Mouse (Mus musculus) intestine, embryonic 14.5 days (tissue): ENCODE data around the gene Donson. TPM values are rescaled to one million over a fixed set of nuclear protein-coding genes. Genes with fewer than 3 reads are reported as not detected.

Source experiments
- ATAC-seq: fragments of 200-750 bp; cut with Nextera tagmentation; replicated peaks from 2 replicates; pipeline ENCODE4 v1.8.0; 2017; ENCODE audit warnings: low read depth, moderate number of reproducible peaks, moderate TSS enrichment, moderate library complexity; ENCODE audit not compliant: low FRiP score, low TSS enrichment
- DNase-seq: peaks from one replicate; pipeline ENCODE4 v3.0.0-alpha.2; 2018; ENCODE audit warnings: low spot score
- H3K27ac ChIP-seq: fragments of 300-500 bp; sonication (generic); 2 replicates; pipeline ENCODE4 v1.5.1; 2014; ENCODE audit warnings: low read depth, mild to moderate bottlenecking, control low read depth
- H3K27me3 ChIP-seq: fragments of 300-500 bp; sonication (generic); replicated peaks from 2 replicates; pipeline ENCODE4 v1.6.1; 2014; ENCODE audit warnings: low read length, control low read depth; ENCODE audit not compliant: control insufficient read depth, insufficient read depth
- H3K36me3 ChIP-seq: fragments of 300-500 bp; sonication (generic); 2 replicates; pipeline ENCODE4 v1.6.1; 2014; ENCODE audit warnings: low read length, control low read depth; ENCODE audit not compliant: control insufficient read depth, insufficient read depth
- H3K4me1 ChIP-seq: fragments of 300-500 bp; sonication (generic); replicated peaks from 2 replicates; pipeline ENCODE4 v1.6.1; 2014; ENCODE audit warnings: low read length, control low read depth, mixed read lengths; ENCODE audit not compliant: control insufficient read depth, insufficient read depth
- H3K4me2 ChIP-seq: fragments of 300-500 bp; sonication (generic); 2 replicates; pipeline ENCODE4 v1.6.1; 2014; ENCODE audit warnings: low read length
- H3K4me3 ChIP-seq: fragments of 300-500 bp; sonication (generic); 2 replicates; pipeline ENCODE4 v1.5.1; 2014; ENCODE audit warnings: low read depth, low read length, control low read depth, mixed read lengths
- H3K9ac ChIP-seq: fragments of 300-500 bp; sonication (generic); 2 replicates; pipeline ENCODE4 v1.6.1; 2014; ENCODE audit warnings: mild to moderate bottlenecking, low read length
- H3K9me3 ChIP-seq: fragments of 300-500 bp; sonication (generic); 2 replicates; pipeline ENCODE4 v1.6.1; 2016; ENCODE audit warnings: low read length, control low read depth; ENCODE audit not compliant: control insufficient read depth
- WGBS: fragments of 180-500 bp; shearing (Covaris S2); extraction: QIAGEN DNeasy Blood & Tissue Kit; methylation state at CpG from one replicate; pipeline ENCODE4 v1.1.7; 2014; 5-methylcytosine and 5-hydroxymethylcytosine counted together
- polyA plus RNA-seq: library from polyadenylated mRNA; unstranded; fragments of >200 nt; fragmentation: Nextera tagmentation; extraction: Ambion mirVana; gene quantifications from 2 replicates; pipeline ENCODE4 v1.2.1, GENCODE M21; 2014

Gene Donson
- polyA plus RNA-seq, 1 experiment from 2014 or later, result 24.7 TPM

- DNase-seq (peak; percentile 65), ATAC-seq (peak; percentile 40)
- peaks cover 45% of the 10 kb centered on the region for H3K36me3 ChIP-seq
- no peak overlapping the region for H3K4me2 ChIP-seq
- no peak overlapping the region for H3K4me3 ChIP-seq
- peak overlapping the region; percentile 38; the same call in 1 of the 2 replicates for H3K27ac ChIP-seq
- no peak overlapping the region for H3K9ac ChIP-seq
- 38% methylated on average over 13 of the region's 13 CpGs for WGBS
- H3K9me3 ChIP-seq, result no peaks in the 10 kb centered on the region
- H3K4me1 ChIP-seq, result peaks cover 12% of the 10 kb centered on the region; the same call in 1 of the 2 replicates
- no peaks in the 10 kb centered on the region for H3K27me3 ChIP-seq
Observed at GRCm38 (mm10) chr16:91701908-91702307, 13.3 kb upstream of the Donson start.

GRCm38 (mm10) chr16:91698995-91699394 is 10.4 kb upstream of the Donson start:
- 93% methylated on average over 1 of the region's 1 CpGs for WGBS

GRCm38 (mm10) chr16:91695108-91695755 is 6.7 kb upstream of the Donson start:
- H3K9ac ChIP-seq, result no peak overlapping the region
- 0 out of 2 replicates have a peak, but pooled peaks have one; percentile 21 for ATAC-seq
- no peak overlapping the region for H3K4me2 ChIP-seq
- 66% methylated on average over 8 of the region's 8 CpGs for WGBS
- H3K27ac ChIP-seq, result no peak overlapping the region
- no peak for DNase-seq
- H3K36me3 ChIP-seq, result peaks cover 37% of the 10 kb centered on the region
- no peaks in the 10 kb centered on the region for H3K4me1 ChIP-seq
- H3K9me3 ChIP-seq, result no peaks in the 10 kb centered on the region
- no peak overlapping the region for H3K4me3 ChIP-seq
- no peaks in the 10 kb centered on the region for H3K27me3 ChIP-seq

More at GRCm38 (mm10) chr16:91698995-91699394, 10.4 kb upstream of the Donson start:
- DNase-seq, result no peak
- H3K4me3 ChIP-seq, result no peak overlapping the region
- H3K4me1 ChIP-seq, result peaks cover 12% of the 10 kb centered on the region; the same call in 1 of the 2 replicates
- H3K27ac ChIP-seq, result no peak overlapping the region
- no peak for ATAC-seq
- H3K9me3 ChIP-seq, result no peaks in the 10 kb centered on the region
- H3K27me3 ChIP-seq, result no peaks in the 10 kb centered on the region
- H3K36me3 ChIP-seq, result peaks cover 35% of the 10 kb centered on the region
- no peak overlapping the region for H3K9ac ChIP-seq
- H3K4me2 ChIP-seq, result no peak overlapping the region

GRCm38 (mm10) chr16:91694455-91695084 is 6.0 kb upstream of the Donson start:
- Histone ChIP-seq H3K27me3 (no peaks in the 10 kb centered on the region), H3K9ac (no peak overlapping the region), H3K36me3 (peaks cover 36% of the 10 kb centered on the region), H3K4me3 (no peak overlapping the region), H3K27ac (no peak overlapping the region), H3K9me3 (no peaks in the 10 kb centered on the region), H3K4me2 (no peak overlapping the region), H3K4me1 (no peaks in the 10 kb centered on the region)
- 30% methylated on average over 14 of the region's 14 CpGs for WGBS
- ATAC-seq (peak; percentile 94), DNase-seq (peak; percentile 93)

GRCm38 (mm10) chr16:91689791-91690190 is 1.2 kb upstream of the Donson start:
- H3K4me1 ChIP-seq, result peaks cover 10% of the 10 kb centered on the region; the same call in 1 of the 2 replicates

GRCm38 (mm10) chr16:91688023-91688618 is 449 bp downstream of the Donson start:
- ATAC-seq (peak; percentile 57), DNase-seq (peak; percentile 66)
- peak overlapping the region; percentile 77 for H3K4me3 ChIP-seq
- no peaks in the 10 kb centered on the region for H3K27me3 ChIP-seq
- H3K36me3 ChIP-seq, result peaks cover 27% of the 10 kb centered on the region
- peak overlapping the region; percentile 90 for H3K9ac ChIP-seq
- peaks cover 10% of the 10 kb centered on the region; the same call in 1 of the 2 replicates for H3K4me1 ChIP-seq
- no peak overlapping the region; the same call in 1 of the 2 replicates for H3K27ac ChIP-seq
- H3K9me3 ChIP-seq, result no peaks in the 10 kb centered on the region
- 2% methylated on average over 41 of the region's 51 CpGs for WGBS
- H3K4me2 ChIP-seq, result peak overlapping the region; percentile 68

More at GRCm38 (mm10) chr16:91689791-91690190, 1.2 kb upstream of the Donson start:
- DNase-seq (no peak), ATAC-seq (no peak)
- H3K9me3 ChIP-seq, result no peaks in the 10 kb centered on the region
- WGBS, result 51% methylated on average over 7 of the region's 7 CpGs
- H3K4me3 ChIP-seq, result no peak overlapping the region
- H3K9ac ChIP-seq, result no peak overlapping the region
- no peaks in the 10 kb centered on the region for H3K27me3 ChIP-seq
- peak overlapping the region; percentile 68 for H3K4me2 ChIP-seq
- H3K36me3 ChIP-seq, result peaks cover 17% of the 10 kb centered on the region
- no peak overlapping the region for H3K27ac ChIP-seq

GRCm38 (mm10) chr16:91686369-91686768 is 2.2 kb downstream of the Donson start:
- ATAC-seq, result no peak
- H3K27ac ChIP-seq, result no peak overlapping the region
- no peak overlapping the region for H3K4me3 ChIP-seq
- H3K4me1 ChIP-seq, result peaks cover 10% of the 10 kb centered on the region; the same call in 1 of the 2 replicates
- no peak overlapping the region for H3K9ac ChIP-seq
- DNase-seq, result peak; percentile 29
- no peak overlapping the region for H3K4me2 ChIP-seq
- H3K27me3 ChIP-seq, result no peaks in the 10 kb centered on the region
- WGBS, result 76% methylated on average over 5 of the region's 5 CpGs
- peaks cover 40% of the 10 kb centered on the region for H3K36me3 ChIP-seq
- no peaks in the 10 kb centered on the region for H3K9me3 ChIP-seq

GRCm38 (mm10) chr16:91685526-91685925 is 3.0 kb downstream of the Donson start:
- H3K36me3 ChIP-seq, result peaks cover 45% of the 10 kb centered on the region
- 84% methylated on average over 5 of the region's 5 CpGs for WGBS

More at GRCm38 (mm10) chr16:91685526-91685925, 3.0 kb downstream of the Donson start:
- Histone ChIP-seq H3K27me3 (no peaks in the 10 kb centered on the region), H3K4me3 (no peak overlapping the region), H3K9me3 (no peaks in the 10 kb centered on the region), H3K4me1 (peaks cover 10% of the 10 kb centered on the region; the same call in 1 of the 2 replicates), H3K27ac (no peak overlapping the region), H3K4me2 (no peak overlapping the region), H3K9ac (no peak overlapping the region)
- no peak for DNase-seq
- no peak for ATAC-seq
